Mouse (Mus musculus) cerebral cortex, adult 2 months (tissue): Measurements from ENCODE around the gene Clec4a3.

Source experiments
- WGBS: fragments of 180-500 bp; shearing (Covaris S2); methylation state at CpG from one replicate; pipeline ENCODE4 v1.1.7; 2018; 5-methylcytosine and 5-hydroxymethylcytosine counted together

Clec4a3 gene

GRCm38 (mm10) chr6:122952401-122952800, at the start of gene Clec4a3:
Clec4a3 (plus strand) TSS chr6:122952515.
- 82% methylated on average over 8 of the region's 8 CpGs for WGBS

- WGBS, result 83% methylated on average over 4 of the region's 4 CpGs
These were observed 32.4 kb upstream of the Clec4a3 start for GRCm38 (mm10) chr6:122919922-122920321.

GRCm38 (mm10) chr6:122921451-122921850, 30.9 kb upstream of the Clec4a3 start, which contains the start of gene Clec4a1:
Clec4a1 (plus strand) TSS chr6:122921848.
- WGBS, result 70% methylated on average over 4 of the region's 4 CpGs

- 90% methylated on average over 3 of the region's 3 CpGs for WGBS
These were observed 17.5 kb upstream of the Clec4a3 start for GRCm38 (mm10) chr6:122934845-122935244.

- 82% methylated on average over 5 of the region's 5 CpGs for WGBS
These were observed 12.7 kb upstream of the Clec4a3 start for GRCm38 (mm10) chr6:122939618-122940017.

GRCm38 (mm10) chr6:122946760-122947159, 5.6 kb upstream of the Clec4a3 start:
- WGBS, result 83% methylated on average over 2 of the region's 2 CpGs

- 73% methylated on average over 2 of the region's 2 CpGs for WGBS
These were observed 12.2 kb downstream of the Clec4a3 start for GRCm38 (mm10) chr6:122964562-122964961.

- 79% methylated on average over 2 of the region's 2 CpGs for WGBS
These were observed 16.7 kb downstream of the Clec4a3 start for GRCm38 (mm10) chr6:122969048-122969447.

- WGBS, result 71% methylated on average over 6 of the region's 6 CpGs
These were observed 37.6 kb downstream of the Clec4a3 start, which contains the start of gene Clec4a4 for GRCm38 (mm10) chr6:122989876-122990437. Clec4a4 (plus strand) TSS chr6:122990367.

GRCm38 (mm10) chr6:123004696-123005095, 52.4 kb downstream of the Clec4a3 start:
- WGBS, result 73% methylated on average over 2 of the region's 2 CpGs

- WGBS, result 67% methylated on average over 1 of the region's 1 CpGs
These were observed 53.3 kb downstream of the Clec4a3 start for GRCm38 (mm10) chr6:123005591-123005990.
